Mouse (Mus musculus): Measurements from ENCODE around the gene Elovl5. TPM values are rescaled to one million over a fixed set of nuclear protein-coding genes. Genes with fewer than 3 reads are reported as not detected.

The Elovl5 gene
- polyA plus RNA-seq, 1 experiment from 2014 or later: 106 TPM

GRCm38 (mm10) chr9:77941058-77941457, 23.9 kb downstream of the Elovl5 start:
- Histone ChIP-seq H3K27me3 (ENCODE audit: control insufficient read depth, insufficient read depth, low read length) (no peaks in the 10 kb centered on the region), H3K4me3 (ENCODE audit: low read depth, low read length) (no peak overlapping the region), H3K9ac (replicated peaks; ENCODE audit: low read length) (no peak overlapping the region), H3K9me3 (replicated peaks; ENCODE audit: control insufficient read depth, low read length) (no peaks in the 10 kb centered on the region), H3K4me2 (ENCODE audit: low read depth, low read length) (no peak overlapping the region), H3K36me3 (replicated peaks; ENCODE audit: control insufficient read depth, insufficient read depth, low read depth, low read length) (no peaks in the 10 kb centered on the region), H3K4me1 (ENCODE audit: control insufficient read depth, insufficient read depth, low read length) (no peaks in the 10 kb centered on the region), H3K27ac (replicated peaks; ENCODE audit: low read depth, low read length) (no peak overlapping the region)
- ATAC-seq (replicated peaks; ENCODE audit: insufficient number of reproducible peaks, low FRiP score, low TSS enrichment, low read depth) (no peak), DNase-seq (ENCODE audit: low spot score) (no peak)
- WGBS: 48% methylated on average over 6 of the region's 6 CpGs

GRCm38 (mm10) chr9:77941836-77942235, 24.7 kb downstream of the Elovl5 start:
- Histone ChIP-seq H3K4me1 (ENCODE audit: control insufficient read depth, insufficient read depth, low read length) (no peaks in the 10 kb centered on the region), H3K27ac (replicated peaks; ENCODE audit: low read depth, low read length) (no peak overlapping the region), H3K36me3 (replicated peaks; ENCODE audit: control insufficient read depth, insufficient read depth, low read depth, low read length) (no peaks in the 10 kb centered on the region), H3K27me3 (ENCODE audit: control insufficient read depth, insufficient read depth, low read length) (no peaks in the 10 kb centered on the region), H3K4me2 (ENCODE audit: low read depth, low read length) (no peak overlapping the region), H3K9ac (replicated peaks; ENCODE audit: low read length) (no peak overlapping the region), H3K9me3 (replicated peaks; ENCODE audit: control insufficient read depth, low read length) (no peaks in the 10 kb centered on the region), H3K4me3 (ENCODE audit: low read depth, low read length) (no peak overlapping the region)
- ATAC-seq (replicated peaks; ENCODE audit: insufficient number of reproducible peaks, low FRiP score, low TSS enrichment, low read depth) (no peak), DNase-seq (ENCODE audit: low spot score) (no peak)
- WGBS: 75% methylated on average over 9 of the region's 9 CpGs

GRCm38 (mm10) chr9:77942411-77942810, 25.2 kb downstream of the Elovl5 start:
- Histone ChIP-seq H3K36me3 (replicated peaks; ENCODE audit: control insufficient read depth, insufficient read depth, low read depth, low read length) (no peaks in the 10 kb centered on the region), H3K9ac (replicated peaks; ENCODE audit: low read length) (no peak overlapping the region), H3K4me3 (ENCODE audit: low read depth, low read length) (no peak overlapping the region), H3K4me2 (ENCODE audit: low read depth, low read length) (no peak overlapping the region), H3K27ac (replicated peaks; ENCODE audit: low read depth, low read length) (no peak overlapping the region), H3K27me3 (ENCODE audit: control insufficient read depth, insufficient read depth, low read length) (no peaks in the 10 kb centered on the region), H3K9me3 (replicated peaks; ENCODE audit: control insufficient read depth, low read length) (no peaks in the 10 kb centered on the region), H3K4me1 (ENCODE audit: control insufficient read depth, insufficient read depth, low read length) (no peaks in the 10 kb centered on the region)
- ATAC-seq (replicated peaks; ENCODE audit: insufficient number of reproducible peaks, low FRiP score, low TSS enrichment, low read depth): no peak
- WGBS: 84% methylated on average over 10 of the region's 10 CpGs
- DNase-seq (ENCODE audit: low spot score): no peak

DNA sequence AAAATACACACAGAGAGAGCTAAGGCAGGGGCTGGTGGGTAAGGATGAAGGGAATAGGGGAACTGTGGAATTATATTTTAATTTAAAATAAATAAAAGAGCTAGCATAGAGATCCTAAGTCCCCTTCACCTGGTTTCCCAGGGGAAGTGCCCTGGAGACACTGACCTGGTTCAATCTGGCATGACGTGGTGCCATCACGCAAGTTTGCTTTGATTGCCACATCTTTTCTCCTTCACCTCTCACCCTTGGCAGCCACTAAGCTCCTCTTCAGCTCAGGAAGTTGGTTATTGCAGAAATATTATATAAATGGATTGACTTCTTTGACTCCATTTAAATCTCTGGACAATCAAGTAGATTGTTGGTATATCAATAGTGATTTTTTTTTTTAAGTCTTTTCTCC, 26.2 kb downstream of the Elovl5 start:
- Histone ChIP-seq H3K9me3 (replicated peaks; ENCODE audit: control insufficient read depth, low read length) (no peaks in the 10 kb centered on the region), H3K9ac (replicated peaks; ENCODE audit: low read length) (no peak overlapping the region), H3K27me3 (ENCODE audit: control insufficient read depth, insufficient read depth, low read length) (no peaks in the 10 kb centered on the region), H3K36me3 (replicated peaks; ENCODE audit: control insufficient read depth, insufficient read depth, low read depth, low read length) (no peaks in the 10 kb centered on the region), H3K4me2 (ENCODE audit: low read depth, low read length) (no peak overlapping the region), H3K4me1 (ENCODE audit: control insufficient read depth, insufficient read depth, low read length) (no peaks in the 10 kb centered on the region), H3K27ac (replicated peaks; ENCODE audit: low read depth, low read length) (no peak overlapping the region), H3K4me3 (ENCODE audit: low read depth, low read length) (no peak overlapping the region)
- WGBS: 82% methylated on average over 2 of the region's 2 CpGs
- ATAC-seq (replicated peaks; ENCODE audit: insufficient number of reproducible peaks, low FRiP score, low TSS enrichment, low read depth): no peak
- DNase-seq (ENCODE audit: low spot score): no peak

GRCm38 (mm10) chr9:77944195-77944594, 27.0 kb downstream of the Elovl5 start:
- Histone ChIP-seq H3K36me3 (replicated peaks; ENCODE audit: control insufficient read depth, insufficient read depth, low read depth, low read length) (no peaks in the 10 kb centered on the region), H3K27me3 (ENCODE audit: control insufficient read depth, insufficient read depth, low read length) (no peaks in the 10 kb centered on the region), H3K4me3 (ENCODE audit: low read depth, low read length) (no peak overlapping the region), H3K27ac (replicated peaks; ENCODE audit: low read depth, low read length) (no peak overlapping the region), H3K4me2 (ENCODE audit: low read depth, low read length) (no peak overlapping the region), H3K9me3 (replicated peaks; ENCODE audit: control insufficient read depth, low read length) (no peaks in the 10 kb centered on the region), H3K9ac (replicated peaks; ENCODE audit: low read length) (no peak overlapping the region), H3K4me1 (ENCODE audit: control insufficient read depth, insufficient read depth, low read length) (no peaks in the 10 kb centered on the region)
- ATAC-seq (replicated peaks; ENCODE audit: insufficient number of reproducible peaks, low FRiP score, low TSS enrichment, low read depth) (no peak), DNase-seq (ENCODE audit: low spot score) (no peak)
- WGBS: 87% methylated on average over 3 of the region's 3 CpGs

DNA sequence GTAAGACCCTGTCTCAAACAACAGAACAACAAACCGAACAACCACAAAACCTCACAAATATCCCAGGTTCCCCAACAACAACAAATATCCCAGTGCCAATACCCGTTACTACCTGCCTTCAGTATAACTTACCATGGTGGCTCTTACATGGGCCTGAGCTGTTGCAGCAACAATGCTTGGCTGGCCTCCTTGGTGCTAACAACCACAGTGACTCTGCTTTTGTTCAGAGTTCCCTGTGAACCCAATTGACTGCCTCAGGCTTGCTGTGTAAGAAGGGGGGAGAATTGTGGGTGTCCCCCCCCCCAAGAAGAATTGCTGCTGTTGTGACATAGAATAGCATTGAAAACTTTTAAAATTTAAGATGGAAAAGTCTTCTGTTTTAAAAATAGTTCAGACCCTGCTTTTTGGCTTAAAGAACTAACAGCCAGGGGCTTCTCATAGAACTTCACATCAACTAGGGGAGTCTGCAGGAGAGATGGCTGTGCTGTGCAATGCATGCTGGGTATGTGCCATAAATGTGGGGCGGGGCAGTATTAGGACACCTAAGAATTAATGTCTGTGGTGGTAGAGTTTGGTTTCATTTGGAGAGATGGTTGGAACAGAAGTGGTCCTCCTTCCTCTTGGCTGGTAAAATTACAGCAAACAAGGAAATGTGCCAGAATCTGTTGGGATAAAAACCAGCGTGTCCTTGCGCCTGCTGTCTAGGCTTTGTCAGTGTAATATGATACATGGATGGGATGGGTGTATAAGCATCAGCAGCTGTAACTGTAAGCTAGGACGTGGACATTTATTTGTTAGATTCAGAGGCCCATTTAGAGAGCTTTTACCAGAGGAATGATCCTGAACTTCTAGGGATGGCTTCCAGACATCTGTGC, 28.9 kb downstream of the Elovl5 start:
- no peaks in the 10 kb centered on the region for H3K36me3 ChIP-seq (replicated peaks; ENCODE audit: control insufficient read depth, insufficient read depth, low read depth, low read length)
- no peak overlapping the region for H3K4me3 ChIP-seq (ENCODE audit: low read depth, low read length)
- ATAC-seq (replicated peaks; ENCODE audit: insufficient number of reproducible peaks, low FRiP score, low TSS enrichment, low read depth) (no peak), DNase-seq (ENCODE audit: low spot score) (peak; percentile 6)
- no peaks in the 10 kb centered on the region for H3K4me1 ChIP-seq (ENCODE audit: control insufficient read depth, insufficient read depth, low read length)
- no peak overlapping the region for H3K9ac ChIP-seq (replicated peaks; ENCODE audit: low read length)
- no peaks in the 10 kb centered on the region for H3K9me3 ChIP-seq (replicated peaks; ENCODE audit: control insufficient read depth, low read length)
- H3K4me2 ChIP-seq (ENCODE audit: low read depth, low read length): no peak overlapping the region
- 76% methylated on average over 6 of the region's 6 CpGs for WGBS
- no peaks in the 10 kb centered on the region for H3K27me3 ChIP-seq (ENCODE audit: control insufficient read depth, insufficient read depth, low read length)
- H3K27ac ChIP-seq (replicated peaks; ENCODE audit: low read depth, low read length): no peak overlapping the region

- Histone ChIP-seq H3K4me3 (ENCODE audit: low read depth, low read length) (no peak overlapping the region), H3K36me3 (replicated peaks; ENCODE audit: control insufficient read depth, insufficient read depth, low read depth, low read length) (no peaks in the 10 kb centered on the region)
These were observed 31.1 kb downstream of the Elovl5 start for GRCm38 (mm10) chr9:77948214-77948613.

DNA sequence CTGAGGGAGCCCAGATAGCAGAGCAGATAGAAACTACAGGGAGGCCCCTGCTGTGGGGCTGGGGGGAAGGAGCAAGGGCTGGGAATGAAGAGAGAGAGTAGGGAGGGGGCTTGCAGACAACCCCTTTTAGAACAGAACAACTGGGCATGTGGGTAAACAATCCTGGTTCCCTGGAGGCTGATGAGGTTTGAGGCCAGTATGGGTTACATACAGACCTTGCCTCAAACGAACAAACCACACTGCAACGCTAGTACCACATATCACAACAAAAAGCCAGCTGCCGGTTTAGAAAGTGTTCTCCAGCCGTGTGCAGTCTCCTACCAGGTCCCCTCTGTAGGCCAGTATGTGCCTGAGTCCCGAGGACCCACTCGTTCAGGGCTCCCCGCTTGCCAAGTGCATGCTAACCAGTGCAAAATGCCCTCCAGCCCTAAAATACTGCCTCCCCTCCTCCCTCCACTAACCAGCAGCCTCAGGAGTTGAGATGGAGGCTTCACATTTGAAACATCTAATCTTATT, 32.6 kb downstream of the Elovl5 start:
- Histone ChIP-seq H3K4me1 (ENCODE audit: control insufficient read depth, insufficient read depth, low read length) (no peaks in the 10 kb centered on the region), H3K4me3 (ENCODE audit: low read depth, low read length) (no peak overlapping the region), H3K36me3 (replicated peaks; ENCODE audit: control insufficient read depth, insufficient read depth, low read depth, low read length) (no peaks in the 10 kb centered on the region), H3K9me3 (replicated peaks; ENCODE audit: control insufficient read depth, low read length) (no peaks in the 10 kb centered on the region), H3K27me3 (ENCODE audit: control insufficient read depth, insufficient read depth, low read length) (no peaks in the 10 kb centered on the region), H3K27ac (replicated peaks; ENCODE audit: low read depth, low read length) (no peak overlapping the region; the same call in 1 of the 2 replicates), H3K4me2 (ENCODE audit: low read depth, low read length) (no peak overlapping the region), H3K9ac (replicated peaks; ENCODE audit: low read length) (no peak overlapping the region)
- ATAC-seq (replicated peaks; ENCODE audit: insufficient number of reproducible peaks, low FRiP score, low TSS enrichment, low read depth) (peak; percentile 39; the same call in 1 of the 2 replicates), DNase-seq (ENCODE audit: low spot score) (no peak)
- WGBS: 31% methylated on average over 7 of the region's 7 CpGs

More at GRCm38 (mm10) chr9:77948214-77948613, 31.1 kb downstream of the Elovl5 start:
- Histone ChIP-seq H3K4me1 (ENCODE audit: control insufficient read depth, insufficient read depth, low read length) (no peaks in the 10 kb centered on the region), H3K27me3 (ENCODE audit: control insufficient read depth, insufficient read depth, low read length) (no peaks in the 10 kb centered on the region), H3K27ac (replicated peaks; ENCODE audit: low read depth, low read length) (no peak overlapping the region), H3K9me3 (replicated peaks; ENCODE audit: control insufficient read depth, low read length) (no peaks in the 10 kb centered on the region), H3K9ac (replicated peaks; ENCODE audit: low read length) (no peak overlapping the region), H3K4me2 (ENCODE audit: low read depth, low read length) (no peak overlapping the region)
- DNase-seq (ENCODE audit: low spot score) (no peak), ATAC-seq (replicated peaks; ENCODE audit: insufficient number of reproducible peaks, low FRiP score, low TSS enrichment, low read depth) (no peak)
- 77% methylated on average over 2 of the region's 2 CpGs for WGBS

Measured in embryonic facial prominence, embryonic 11.5 days (tissue).